Comparison of ENCODE assay signal across 8 mouse cellular contexts in the genomic region with DNA sequence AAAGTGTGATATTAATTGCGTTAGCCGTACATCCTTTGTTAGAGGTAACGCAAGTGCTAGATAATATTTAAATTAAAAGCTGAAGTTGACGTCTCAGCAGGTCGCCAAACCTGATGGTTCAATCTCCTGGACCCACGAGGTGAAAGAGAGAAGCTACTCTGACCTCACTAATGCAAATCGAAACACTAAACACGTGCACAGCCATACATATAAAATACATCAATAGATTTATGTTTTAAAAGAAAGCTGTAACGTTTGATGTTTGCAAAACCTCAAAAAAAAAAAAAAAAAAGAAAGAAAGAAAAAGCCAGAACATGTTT. TPM values are rescaled to one million over a fixed set of nuclear protein-coding genes. Genes with fewer than 3 reads are reported as not detected.
A peak's percentile ranks its signal among the peaks of the same experiment; 100 is the strongest.
DNase-seq lines count a peak whose midpoint lies in the region; ATAC-seq and TF ChIP-seq lines count a peak whose summit lies in the region.

No protein-coding gene starts in this region.

- intact Hi-C loops in left cerebral cortex, postnatal 25 days (cut with DNase I): no loop called here

- no peaks in the 10 kb centered on the region for H3K27me3 ChIP-seq in lung, embryonic 16.5 days (ENCODE audit: control insufficient read depth, insufficient read depth, low read depth, low read length)
- no peaks in the 10 kb centered on the region for H3K27me3 ChIP-seq in embryonic facial prominence, embryonic 14.5 days (replicated peaks; ENCODE audit: control insufficient read depth, insufficient read depth, low read length)
- no peaks in the 10 kb centered on the region for H3K27me3 ChIP-seq in limb, embryonic 14.5 days (ENCODE audit: control insufficient read depth, insufficient read depth, low read length)
- H3K27me3 ChIP-seq in stomach, embryonic 15.5 days (replicated peaks): no peaks in the 10 kb centered on the region

- H3K27ac ChIP-seq in lung, embryonic 16.5 days (ENCODE audit: low read length): no peak overlapping the region
- no peak overlapping the region for H3K27ac ChIP-seq in embryonic facial prominence, embryonic 14.5 days (replicated peaks; ENCODE audit: low read depth, low read length)
- H3K27ac ChIP-seq in limb, embryonic 14.5 days (replicated peaks; ENCODE audit: low read depth, low read length): no peak overlapping the region
- H3K27ac ChIP-seq in stomach, embryonic 15.5 days: no peak overlapping the region

- peaks cover 8% of the 10 kb centered on the region for H3K4me1 ChIP-seq in lung, embryonic 16.5 days (replicated peaks; ENCODE audit: control insufficient read depth, insufficient read depth, low read length)
- peaks cover 6% of the 10 kb centered on the region; the same call in 1 of the 2 replicates for H3K4me1 ChIP-seq in embryonic facial prominence, embryonic 14.5 days (ENCODE audit: control insufficient read depth, insufficient read depth, low read length)
- peaks cover 8% of the 10 kb centered on the region; the same call in 1 of the 2 replicates for H3K4me1 ChIP-seq in limb, embryonic 14.5 days (ENCODE audit: control insufficient read depth, insufficient read depth, low read length)
- peaks cover 5% of the 10 kb centered on the region; the same call in 1 of the 2 replicates for H3K4me1 ChIP-seq in stomach, embryonic 15.5 days

- WGBS in lung, embryonic 16.5 days: 4% methylated on average over 9 of the region's 9 CpGs
- WGBS in embryonic facial prominence, embryonic 14.5 days: 7% methylated on average over 9 of the region's 9 CpGs
- WGBS in limb, embryonic 14.5 days: 6% methylated on average over 9 of the region's 9 CpGs
- 6% methylated on average over 9 of the region's 9 CpGs for WGBS in stomach, embryonic 15.5 days

- peaks cover 3% of the 10 kb centered on the region; the same call in 1 of the 2 replicates for H3K36me3 ChIP-seq in lung, embryonic 16.5 days (ENCODE audit: control insufficient read depth, insufficient read depth, low read length)
- H3K36me3 ChIP-seq in embryonic facial prominence, embryonic 14.5 days (ENCODE audit: control insufficient read depth, insufficient read depth, low read length): peaks cover 14% of the 10 kb centered on the region
- peaks cover 9% of the 10 kb centered on the region for H3K36me3 ChIP-seq in limb, embryonic 14.5 days (ENCODE audit: control insufficient read depth, insufficient read depth, low read length)
- H3K36me3 ChIP-seq in stomach, embryonic 15.5 days: 0 out of 2 replicates have a peak, but pooled peaks cover 6% of the 10 kb centered on the region

- no peaks in the 10 kb centered on the region for H3K9me3 ChIP-seq in lung, embryonic 16.5 days (ENCODE audit: control insufficient read depth, low read length)
- H3K9me3 ChIP-seq in embryonic facial prominence, embryonic 14.5 days (ENCODE audit: control insufficient read depth, low read length): no peaks in the 10 kb centered on the region
- H3K9me3 ChIP-seq in limb, embryonic 14.5 days (ENCODE audit: control insufficient read depth, low read length): no peaks in the 10 kb centered on the region
- no peaks in the 10 kb centered on the region for H3K9me3 ChIP-seq in stomach, embryonic 15.5 days

- H3K9ac ChIP-seq in lung, embryonic 16.5 days (ENCODE audit: low read length): peak overlapping the region; percentile 93
- peak overlapping the region; percentile 87 for H3K9ac ChIP-seq in embryonic facial prominence, embryonic 14.5 days (ENCODE audit: low read depth, low read length)
- H3K9ac ChIP-seq in limb, embryonic 14.5 days (ENCODE audit: low read depth, low read length, severe bottlenecking): peak overlapping the region; percentile 93
- no peak overlapping the region for H3K9ac ChIP-seq in stomach, embryonic 15.5 days

- peak overlapping the region; percentile 66 for H3K4me2 ChIP-seq in lung, embryonic 16.5 days (ENCODE audit: low read depth, low read length)
- H3K4me2 ChIP-seq in embryonic facial prominence, embryonic 14.5 days (ENCODE audit: low read depth, low read length): peak overlapping the region; percentile 74
- H3K4me2 ChIP-seq in limb, embryonic 14.5 days (replicated peaks; ENCODE audit: low read depth, low read length, severe bottlenecking): peak overlapping the region; percentile 66
- peak overlapping the region; percentile 79 for H3K4me2 ChIP-seq in stomach, embryonic 15.5 days

- no peak for TF ChIP-seq POLR2A in limb, embryonic 14.5 days (IDR thresholded peaks at IDR 0.05; ENCODE audit: borderline replicate concordance, extremely low read depth, insufficient read depth, insufficient read length)

- no peak for ATAC-seq in lung, embryonic 16.5 days (ENCODE audit: low read depth)
- ATAC-seq in embryonic facial prominence, embryonic 14.5 days (ENCODE audit: low read depth): no peak
- no peak for ATAC-seq in limb, embryonic 14.5 days (ENCODE audit: low FRiP score, low read depth)
- ATAC-seq in stomach, embryonic 15.5 days (ENCODE audit: insufficient read depth, low FRiP score, low read depth): no peak

- peak overlapping the region; percentile 89 for H3K4me3 ChIP-seq in lung, embryonic 16.5 days (ENCODE audit: low read length)
- H3K4me3 ChIP-seq in embryonic facial prominence, embryonic 14.5 days (ENCODE audit: low read depth, low read length): peak overlapping the region; percentile 72
- peak overlapping the region; percentile 84 for H3K4me3 ChIP-seq in limb, embryonic 14.5 days (replicated peaks; ENCODE audit: low read length)
- H3K4me3 ChIP-seq in stomach, embryonic 15.5 days (replicated peaks): peak overlapping the region; percentile 89

- no peak for DNase-seq in lung, adult 18-20 months
- DNase-seq in embryonic facial prominence, embryonic 14.5 days (ENCODE audit: low spot score): no peak
- no peak for DNase-seq in limb, embryonic 14.5 days (ENCODE audit: low spot score)
- no peak for DNase-seq in cerebellum, adult 11 months
- DNase-seq in left cerebral cortex, postnatal 25 days (ENCODE audit: low spot score in 2 of 2): no peak
- DNase-seq in kidney, adult 11 months: no peak

RNA-seq across cellular contexts. Expression of a gene that starts 9.9 kb away (rescaled TPM):
- polyA plus RNA-seq in lung, embryonic 16.5 days (2015; fragmentation: Nextera tagmentation; extraction: Ambion mirVana): 8.0 and 8.4 TPM in 2 replicates
- polyA plus RNA-seq in embryonic facial prominence, embryonic 14.5 days (2014; fragmentation: Nextera tagmentation; extraction: Ambion mirVana): 8.9 and 10.3 TPM in 2 replicates
- 2.9 and 3.8 TPM in 2 replicates for polyA plus RNA-seq in limb, embryonic 14.5 days (2012; rRNA removed)
- 6.6 and 7.0 TPM in 2 replicates for polyA plus RNA-seq in limb, embryonic 14.5 days (2014; fragmentation: Nextera tagmentation; extraction: Ambion mirVana)
- 13.3 and 16.2 TPM in 2 replicates for polyA plus RNA-seq in stomach, embryonic 15.5 days (2015; fragmentation: Nextera tagmentation; extraction: Ambion mirVana)
- total RNA-seq in left cerebral cortex, postnatal 25 days (2021): 10 to 100 TPM; 21.0 to 21.3 TPM

RNA-seq across cellular contexts. Expression of a gene that starts 9.9 kb away (rescaled TPM):
- polyA plus RNA-seq in lung, embryonic 16.5 days (2015; fragmentation: Nextera tagmentation; extraction: Ambion mirVana): 9.5 and 10.5 TPM in 2 replicates
- polyA plus RNA-seq in embryonic facial prominence, embryonic 14.5 days (2014; fragmentation: Nextera tagmentation; extraction: Ambion mirVana): 10.5 and 11.5 TPM in 2 replicates
- 11.3 and 12.0 TPM in 2 replicates for polyA plus RNA-seq in limb, embryonic 14.5 days (2012; rRNA removed)
- 9.2 and 10.0 TPM in 2 replicates for polyA plus RNA-seq in limb, embryonic 14.5 days (2014; fragmentation: Nextera tagmentation; extraction: Ambion mirVana)
- polyA plus RNA-seq in stomach, embryonic 15.5 days (2015; fragmentation: Nextera tagmentation; extraction: Ambion mirVana): 8.6 and 9.2 TPM in 2 replicates
- 10 to 100 TPM; 49.8 to 50.9 TPM for total RNA-seq in left cerebral cortex, postnatal 25 days (2021)

RNA-seq across cellular contexts. Expression of a gene that starts 49.4 kb away (rescaled TPM):
- 49.3 and 49.8 TPM in 2 replicates for polyA plus RNA-seq in lung, embryonic 16.5 days (2015; fragmentation: Nextera tagmentation; extraction: Ambion mirVana)
- 42.1 and 42.7 TPM in 2 replicates for polyA plus RNA-seq in embryonic facial prominence, embryonic 14.5 days (2014; fragmentation: Nextera tagmentation; extraction: Ambion mirVana)
- polyA plus RNA-seq in limb, embryonic 14.5 days (2012; rRNA removed): 17.1 and 18.0 TPM in 2 replicates
- polyA plus RNA-seq in limb, embryonic 14.5 days (2014; fragmentation: Nextera tagmentation; extraction: Ambion mirVana): 34.7 and 41.1 TPM in 2 replicates
- 38.0 and 39.5 TPM in 2 replicates for polyA plus RNA-seq in stomach, embryonic 15.5 days (2015; fragmentation: Nextera tagmentation; extraction: Ambion mirVana)
- total RNA-seq in left cerebral cortex, postnatal 25 days (2021): 10 to 100 TPM; 38.1 to 40.6 TPM
